Mouse (Mus musculus): ENCODE measurements around the gene Kcnh1. TPM values are rescaled to one million over a fixed set of nuclear protein-coding genes. Genes with fewer than 3 reads are reported as not detected.

The Kcnh1 gene
- polyA plus RNA-seq, 1 experiment = 0.01 TPM

DNA sequence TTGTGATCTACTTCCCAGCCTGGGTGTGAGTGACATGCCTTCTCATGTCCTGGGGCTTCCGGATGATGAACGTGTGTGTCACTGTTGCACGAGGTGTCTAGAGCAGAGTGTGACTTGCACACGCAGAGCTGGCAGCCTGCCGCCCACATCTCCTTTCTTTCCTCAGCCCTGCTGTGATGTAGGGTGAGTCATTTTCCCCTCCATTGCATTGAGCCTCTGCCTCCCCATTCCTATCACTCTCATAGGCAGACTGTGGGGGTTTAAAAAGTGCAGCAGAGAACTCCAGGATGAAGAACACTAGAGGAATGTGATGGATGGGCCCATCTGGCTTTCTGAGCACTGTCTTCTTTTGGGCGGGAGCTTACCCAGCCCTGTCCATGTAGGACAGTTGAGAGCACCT lies 76.4 kb downstream of the Kcnh1 start:
- Histone ChIP-seq H3K36me3 (ENCODE audit: control insufficient read depth, insufficient read depth) (no peaks in the 10 kb centered on the region), H3K79me2 (ENCODE audit: control insufficient read depth, insufficient read depth) (no peaks in the 10 kb centered on the region), H3K4me2 (ENCODE audit: low read depth) (no peak overlapping the region), H3K4me3 (no peak overlapping the region), H3ac (ENCODE audit: control insufficient read depth, insufficient read length) (no peak overlapping the region), H3K27me3 (ENCODE audit: control insufficient read depth, insufficient read depth, insufficient read length) (no peaks in the 10 kb centered on the region)
- TF ChIP-seq POLR2A (IDR thresholded peaks at IDR 0.05; ENCODE audit: insufficient read length, low read depth) (no peak), TCF3 (IDR thresholded peaks at IDR 0.05; ENCODE audit: insufficient read length, low read depth) (no peak), MYOD1 (IDR thresholded peaks at IDR 0.05; ENCODE audit: control insufficient read depth in 1 of 3, insufficient read length in 2 of 3, low read depth in 2 of 3) (no peak), POLR2AphosphoS2 (IDR thresholded peaks at IDR 0.05; ENCODE audit: insufficient read length, low read depth) (no peak), USF1 (IDR thresholded peaks at IDR 0.05; ENCODE audit: low read depth) (no peak)

DNA sequence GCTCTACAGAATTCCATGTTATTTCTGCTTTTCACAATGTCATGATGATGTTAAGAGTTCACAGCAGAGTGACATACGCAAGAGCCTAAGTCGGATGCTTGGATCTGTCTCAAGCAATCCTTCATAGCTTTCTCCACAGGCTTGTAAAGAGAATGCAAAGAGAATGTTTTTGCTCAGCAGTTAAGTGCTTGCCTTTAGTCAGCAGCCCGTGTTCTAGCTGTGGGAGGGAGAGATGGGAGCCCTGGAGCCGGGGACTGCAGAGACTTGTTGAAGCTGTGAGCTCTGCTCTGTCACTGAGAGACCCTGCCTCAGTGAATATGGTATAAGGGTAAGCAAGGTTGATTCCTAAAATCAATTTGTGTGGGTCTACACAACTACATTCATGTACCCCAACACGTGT lies 78.3 kb downstream of the Kcnh1 start:
- Histone ChIP-seq H3K4me2 (ENCODE audit: low read depth) (no peak overlapping the region), H3K79me2 (ENCODE audit: control insufficient read depth, insufficient read depth) (no peaks in the 10 kb centered on the region), H3ac (ENCODE audit: control insufficient read depth, insufficient read length) (no peak overlapping the region), H3K36me3 (ENCODE audit: control insufficient read depth, insufficient read depth) (no peaks in the 10 kb centered on the region), H3K4me3 (no peak overlapping the region), H3K27me3 (ENCODE audit: control insufficient read depth, insufficient read depth, insufficient read length) (no peaks in the 10 kb centered on the region)
- TF ChIP-seq MAX (IDR thresholded peaks at IDR 0.05; ENCODE audit: low read depth) (no peak), USF1 (IDR thresholded peaks at IDR 0.05; ENCODE audit: low read depth) (no peak), MYOD1 (IDR thresholded peaks at IDR 0.05; ENCODE audit: control insufficient read depth in 1 of 3, insufficient read length in 2 of 3, low read depth in 2 of 3) (no peak), SRF (IDR thresholded peaks at IDR 0.05; ENCODE audit: control insufficient read depth, insufficient read length, low read depth) (no peak), POLR2AphosphoS2 (IDR thresholded peaks at IDR 0.05; ENCODE audit: insufficient read length, low read depth) (no peak), TCF3 (IDR thresholded peaks at IDR 0.05; ENCODE audit: insufficient read length, low read depth) (no peak), MYOG (IDR thresholded peaks at IDR 0.05; ENCODE audit: control insufficient read depth in 1 of 3, insufficient read depth in 1 of 3, insufficient read length in 2 of 3, low read depth in 2 of 3) (no peak), CEBPB (IDR thresholded peaks at IDR 0.05; ENCODE audit: insufficient read depth, poor library complexity, severe bottlenecking) (no peak), REST (IDR thresholded peaks at IDR 0.05; ENCODE audit: insufficient read depth, insufficient read length) (no peak), E2F4 (IDR thresholded peaks at IDR 0.05; ENCODE audit: insufficient read depth) (no peak), TCF12 (IDR thresholded peaks at IDR 0.05; ENCODE audit: insufficient read depth, poor library complexity, severe bottlenecking) (no peak), POLR2A (IDR thresholded peaks at IDR 0.05; ENCODE audit: insufficient read length, low read depth) (no peak)

DNA sequence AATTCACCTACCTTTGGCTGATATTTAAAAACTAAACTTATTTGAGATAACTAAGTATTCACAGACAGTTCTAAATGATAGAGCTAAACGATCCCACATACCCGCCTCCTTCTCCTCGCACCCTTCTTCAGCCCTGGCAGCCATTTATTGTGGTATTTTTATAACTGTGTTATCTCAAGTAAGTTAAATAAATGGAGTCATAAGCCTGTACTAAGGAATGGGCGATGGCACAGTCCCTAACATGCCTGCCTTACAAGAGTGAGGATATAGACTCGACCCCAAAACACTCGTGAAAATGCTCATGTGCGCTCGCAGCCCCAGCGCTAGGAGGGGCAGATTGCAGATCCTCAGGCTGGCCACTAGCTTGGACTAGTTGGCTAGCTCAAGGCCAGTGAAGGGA lies 79.3 kb downstream of the Kcnh1 start:
- H3K4me3 ChIP-seq = no peak overlapping the region
- H3K79me2 ChIP-seq (ENCODE audit: control insufficient read depth, insufficient read depth) = no peaks in the 10 kb centered on the region
- no peaks in the 10 kb centered on the region for H3K36me3 ChIP-seq (ENCODE audit: control insufficient read depth, insufficient read depth)
- no peak overlapping the region for H3K4me2 ChIP-seq (ENCODE audit: low read depth)
- no peak overlapping the region for H3ac ChIP-seq (ENCODE audit: control insufficient read depth, insufficient read length)
- H3K27me3 ChIP-seq (ENCODE audit: control insufficient read depth, insufficient read depth, insufficient read length) = no peaks in the 10 kb centered on the region
- TF ChIP-seq E2F4 (IDR thresholded peaks at IDR 0.05; ENCODE audit: insufficient read depth) (no peak), MAX (IDR thresholded peaks at IDR 0.05; ENCODE audit: low read depth) (no peak), REST (IDR thresholded peaks at IDR 0.05; ENCODE audit: insufficient read depth, insufficient read length) (no peak), MYOD1 (IDR thresholded peaks at IDR 0.05; ENCODE audit: control insufficient read depth in 1 of 3, insufficient read length in 2 of 3, low read depth in 2 of 3) (no peak), TCF3 (IDR thresholded peaks at IDR 0.05; ENCODE audit: insufficient read length, low read depth) (no peak), MYOG (IDR thresholded peaks at IDR 0.05; ENCODE audit: control insufficient read depth in 1 of 3, insufficient read depth in 1 of 3, insufficient read length in 2 of 3, low read depth in 2 of 3) (no peak), CEBPB (IDR thresholded peaks at IDR 0.05; ENCODE audit: insufficient read depth, poor library complexity, severe bottlenecking) (no peak), POLR2A (IDR thresholded peaks at IDR 0.05; ENCODE audit: insufficient read length, low read depth) (no peak), POLR2AphosphoS2 (IDR thresholded peaks at IDR 0.05; ENCODE audit: insufficient read length, low read depth) (no peak), USF1 (IDR thresholded peaks at IDR 0.05; ENCODE audit: low read depth) (no peak), TCF12 (IDR thresholded peaks at IDR 0.05; ENCODE audit: insufficient read depth, poor library complexity, severe bottlenecking) (no peak), SRF (IDR thresholded peaks at IDR 0.05; ENCODE audit: control insufficient read depth, insufficient read length, low read depth) (no peak)

DNA sequence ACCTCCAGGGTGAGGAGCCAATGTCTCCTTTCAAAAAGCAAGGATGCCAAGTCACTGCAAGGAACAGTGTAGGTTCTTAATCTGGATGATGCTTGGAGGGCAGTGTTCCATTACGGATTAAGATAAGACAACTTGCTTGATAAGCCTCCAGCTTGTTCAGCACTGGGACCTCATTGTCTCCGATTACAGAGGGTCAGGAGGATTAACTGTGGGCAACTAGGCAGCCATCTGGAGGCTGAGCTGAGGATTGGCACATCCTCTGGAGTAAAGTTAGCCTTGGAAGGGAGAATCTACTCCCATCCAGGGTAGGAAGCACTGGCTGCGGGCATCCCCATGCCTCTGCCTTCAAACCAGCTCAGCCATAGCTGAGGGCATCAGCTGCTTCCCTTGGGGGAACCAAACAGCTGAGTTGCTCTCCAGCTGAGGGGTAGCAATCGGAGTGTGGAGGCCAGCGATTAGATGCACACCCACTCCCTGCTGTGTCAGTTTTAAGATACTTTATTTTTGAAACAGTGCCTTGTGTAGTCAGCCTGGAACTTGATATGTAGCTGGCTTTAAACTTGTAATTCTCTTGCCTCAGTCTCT lies 87.3 kb downstream of the Kcnh1 start:
- H3ac ChIP-seq (ENCODE audit: control insufficient read depth, insufficient read length) = no peak overlapping the region
- no peak for TF ChIP-seq MYOD1 (IDR thresholded peaks at IDR 0.05; ENCODE audit: control insufficient read depth in 1 of 3, insufficient read length in 2 of 3, low read depth in 2 of 3)
- no peak for TF ChIP-seq USF1 (IDR thresholded peaks at IDR 0.05; ENCODE audit: low read depth)
- TF ChIP-seq POLR2A (IDR thresholded peaks at IDR 0.05; ENCODE audit: insufficient read length, low read depth) = no peak
- no peak for TF ChIP-seq CEBPB (IDR thresholded peaks at IDR 0.05; ENCODE audit: insufficient read depth, poor library complexity, severe bottlenecking)
- TF ChIP-seq TCF12 (IDR thresholded peaks at IDR 0.05; ENCODE audit: insufficient read depth, poor library complexity, severe bottlenecking) = no peak
- no peak for TF ChIP-seq E2F4 (IDR thresholded peaks at IDR 0.05; ENCODE audit: insufficient read depth)
- TF ChIP-seq POLR2AphosphoS2 (IDR thresholded peaks at IDR 0.05; ENCODE audit: insufficient read length, low read depth) = no peak
- TF ChIP-seq SRF (IDR thresholded peaks at IDR 0.05; ENCODE audit: control insufficient read depth, insufficient read length, low read depth) = no peak
- TF ChIP-seq MAX (IDR thresholded peaks at IDR 0.05; ENCODE audit: low read depth) = no peak
- no peak for TF ChIP-seq TCF3 (IDR thresholded peaks at IDR 0.05; ENCODE audit: insufficient read length, low read depth)
- TF ChIP-seq REST (IDR thresholded peaks at IDR 0.05; ENCODE audit: insufficient read depth, insufficient read length) = no peak
- TF ChIP-seq MYOG (IDR thresholded peaks at IDR 0.05; ENCODE audit: control insufficient read depth in 1 of 3, insufficient read depth in 1 of 3, insufficient read length in 2 of 3, low read depth in 2 of 3) = no peak

More for the DNA sequence above, 87.3 kb downstream of the Kcnh1 start:
- Histone ChIP-seq H3K36me3 (ENCODE audit: control insufficient read depth, insufficient read depth) (no peaks in the 10 kb centered on the region), H3K79me2 (ENCODE audit: control insufficient read depth, insufficient read depth) (no peaks in the 10 kb centered on the region), H3K4me3 (no peak overlapping the region), H3K4me2 (ENCODE audit: low read depth) (no peak overlapping the region), H3K27me3 (ENCODE audit: control insufficient read depth, insufficient read depth, insufficient read length) (no peaks in the 10 kb centered on the region)
